Mouse (Mus musculus): Measurements from ENCODE around the gene Psmc1.

The Psmc1 gene

DNA sequence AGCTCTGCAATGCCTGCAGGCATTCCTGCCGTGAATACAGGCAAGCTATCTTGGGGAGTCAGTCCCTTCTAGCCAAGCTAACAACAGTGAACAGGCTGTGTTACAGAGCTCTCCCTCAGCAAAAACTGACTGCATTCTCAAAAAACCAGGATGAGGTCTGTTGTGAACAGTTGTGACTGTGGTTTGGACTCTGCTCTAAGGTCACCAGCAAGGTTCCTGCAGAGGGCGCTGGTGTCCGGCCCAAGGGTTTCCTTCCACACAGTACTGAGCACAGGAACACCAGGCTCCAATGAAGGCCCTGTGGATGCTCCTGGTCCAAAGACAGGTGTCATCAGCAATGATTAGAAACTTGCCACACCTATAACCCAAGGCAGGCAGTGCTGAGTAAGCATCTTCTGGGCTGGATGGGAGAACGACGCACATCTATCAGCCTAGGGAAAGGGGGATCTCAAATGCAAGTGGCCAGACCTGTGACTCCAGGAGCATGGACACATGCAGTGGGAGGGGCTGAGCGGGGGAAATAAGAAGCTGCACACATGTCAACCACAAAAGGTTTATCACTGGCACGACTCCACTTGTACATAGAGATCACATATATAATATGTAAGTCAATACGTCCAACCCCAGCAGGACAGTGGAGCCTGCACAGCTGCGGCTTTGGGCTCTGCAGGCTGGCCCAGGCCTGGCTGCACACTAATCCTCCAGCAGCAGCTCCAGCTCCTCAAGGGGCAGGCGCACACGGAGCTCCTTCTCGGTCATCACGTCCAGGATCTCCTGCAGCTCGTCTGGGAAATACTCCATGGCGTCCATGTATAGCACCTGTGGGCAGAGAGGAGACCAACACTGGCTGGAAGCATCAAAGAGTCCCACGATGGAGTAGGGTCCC, 15.2 kb downstream of the Psmc1 start:
- DNase-seq (ENCODE audit: low read depth, low spot score): peak; percentile 65

GRCm38 (mm10) chr12:100126968-100127865, 17.3 kb downstream of the Psmc1 start:
- no peak for DNase-seq (ENCODE audit: low read depth, low spot score)

DNA sequence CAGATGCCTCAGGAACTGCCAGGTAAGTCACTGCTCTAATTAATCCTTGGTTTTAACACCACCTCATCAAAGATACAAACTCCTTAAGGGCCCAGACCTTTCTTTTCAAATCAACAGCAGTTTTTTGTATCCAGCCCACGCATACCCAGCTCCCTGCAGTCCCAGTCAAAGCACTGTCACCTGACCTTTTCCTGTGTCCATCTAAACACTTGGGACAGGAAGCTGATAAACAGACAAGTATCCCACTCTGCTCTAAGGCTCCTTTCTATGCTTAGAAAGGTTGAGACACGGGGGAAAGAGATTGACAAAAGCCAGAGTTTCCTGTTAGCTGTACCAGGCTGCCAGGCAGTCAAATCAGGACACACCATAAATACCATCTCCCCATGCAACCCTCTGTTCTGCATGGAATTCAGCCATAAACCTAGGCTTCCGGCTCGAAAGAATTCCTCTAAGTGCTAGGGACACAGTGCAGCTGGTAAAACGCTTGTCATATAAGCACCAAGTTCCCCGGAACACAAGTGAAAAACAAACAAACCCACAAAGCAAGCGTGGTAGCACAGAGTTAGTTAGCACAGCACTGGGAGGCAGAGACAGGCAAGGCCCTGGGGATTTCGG, 18.0 kb downstream of the Psmc1 start:
- DNase-seq (ENCODE audit: low read depth, low spot score): no peak

GRCm38 (mm10) chr12:100128522-100128921, 18.6 kb downstream of the Psmc1 start:
- no peak for DNase-seq (ENCODE audit: low read depth, low spot score)

GRCm38 (mm10) chr12:100128961-100129360, 19.0 kb downstream of the Psmc1 start:
- DNase-seq (ENCODE audit: low read depth, low spot score): no peak

- DNase-seq (ENCODE audit: low read depth, low spot score): no peak
These were observed 21.2 kb downstream of the Psmc1 start for GRCm38 (mm10) chr12:100131167-100131566.

DNA sequence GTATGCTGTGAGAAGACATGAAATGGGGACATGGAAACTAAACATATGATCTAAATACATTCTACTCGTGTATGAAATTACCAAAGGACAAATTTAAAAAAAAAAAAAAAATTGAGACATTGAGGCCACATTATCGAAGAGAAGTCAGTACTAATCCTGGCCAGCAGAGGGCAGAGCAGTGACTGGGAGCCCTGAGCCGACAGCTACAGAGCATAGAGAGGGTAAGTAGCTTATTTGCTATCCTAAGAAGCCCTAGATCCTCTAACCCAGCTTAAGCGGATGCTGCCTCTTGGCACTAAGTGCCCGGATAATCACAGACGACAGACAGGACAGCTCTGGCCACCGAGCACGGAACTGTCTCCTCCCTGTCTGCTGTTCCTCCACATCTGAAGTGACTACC, 21.7 kb downstream of the Psmc1 start:
- peak; percentile 80 for DNase-seq (ENCODE audit: low read depth, low spot score)

DNA sequence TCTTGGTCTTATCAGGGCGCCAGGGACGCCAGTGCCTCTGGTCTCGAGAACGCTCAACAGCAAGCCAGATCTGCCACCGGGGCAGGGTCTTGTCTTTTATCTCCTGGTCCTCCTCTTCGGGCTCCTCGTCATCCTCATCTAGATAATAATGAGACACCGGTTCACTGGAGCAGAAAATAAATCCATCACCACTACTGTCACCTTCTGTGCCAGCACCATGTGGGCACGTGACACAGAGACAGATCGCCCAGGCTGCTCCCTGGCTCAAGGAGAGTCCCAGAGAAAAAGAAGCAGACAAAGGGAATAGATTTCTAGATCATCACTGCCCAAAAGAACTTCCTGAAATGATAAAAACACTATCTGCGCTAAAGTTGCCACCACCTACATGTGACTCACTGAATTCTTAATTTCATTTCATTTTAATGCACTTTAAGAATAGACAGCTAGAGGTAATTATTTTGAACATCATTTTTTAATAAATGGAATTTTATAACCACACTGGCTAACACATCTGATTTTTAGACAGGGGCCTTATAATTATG, 24.5 kb downstream of the Psmc1 start:
- DNase-seq (ENCODE audit: low read depth, low spot score): no peak

GRCm38 (mm10) chr12:100135117-100135516, 25.2 kb downstream of the Psmc1 start:
- no peak for DNase-seq (ENCODE audit: low read depth, low spot score)

GRCm38 (mm10) chr12:100142848-100143523, 33.0 kb downstream of the Psmc1 start:
- DNase-seq (ENCODE audit: low read depth, low spot score): no peak

DNA sequence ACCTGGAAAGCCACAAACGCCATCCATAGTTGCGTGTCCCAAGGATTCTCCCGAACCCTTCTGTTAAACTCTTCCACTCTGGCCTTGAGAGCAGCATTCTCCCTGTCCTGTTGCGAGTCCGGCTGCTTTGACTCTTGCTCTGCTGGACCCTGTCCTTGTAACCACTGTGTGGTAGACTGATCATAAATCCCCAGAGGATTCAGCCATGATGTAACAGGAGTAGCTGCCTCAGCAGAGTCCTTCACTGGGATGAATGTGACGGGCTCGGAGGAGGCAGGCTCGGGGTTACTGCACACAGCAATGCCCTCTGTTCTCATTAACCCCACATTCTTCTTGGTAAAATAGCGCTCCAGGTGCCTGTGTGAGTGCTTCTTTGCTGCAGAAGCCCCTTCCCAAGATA, 33.8 kb downstream of the Psmc1 start:
- no peak for DNase-seq (ENCODE audit: low read depth, low spot score)

- no peak for DNase-seq (ENCODE audit: low read depth, low spot score)
These were observed 34.3 kb downstream of the Psmc1 start for GRCm38 (mm10) chr12:100144269-100144668.

GRCm38 (mm10) chr12:100152466-100152865, 42.5 kb downstream of the Psmc1 start:
- no peak for DNase-seq (ENCODE audit: low read depth, low spot score)

DNA sequence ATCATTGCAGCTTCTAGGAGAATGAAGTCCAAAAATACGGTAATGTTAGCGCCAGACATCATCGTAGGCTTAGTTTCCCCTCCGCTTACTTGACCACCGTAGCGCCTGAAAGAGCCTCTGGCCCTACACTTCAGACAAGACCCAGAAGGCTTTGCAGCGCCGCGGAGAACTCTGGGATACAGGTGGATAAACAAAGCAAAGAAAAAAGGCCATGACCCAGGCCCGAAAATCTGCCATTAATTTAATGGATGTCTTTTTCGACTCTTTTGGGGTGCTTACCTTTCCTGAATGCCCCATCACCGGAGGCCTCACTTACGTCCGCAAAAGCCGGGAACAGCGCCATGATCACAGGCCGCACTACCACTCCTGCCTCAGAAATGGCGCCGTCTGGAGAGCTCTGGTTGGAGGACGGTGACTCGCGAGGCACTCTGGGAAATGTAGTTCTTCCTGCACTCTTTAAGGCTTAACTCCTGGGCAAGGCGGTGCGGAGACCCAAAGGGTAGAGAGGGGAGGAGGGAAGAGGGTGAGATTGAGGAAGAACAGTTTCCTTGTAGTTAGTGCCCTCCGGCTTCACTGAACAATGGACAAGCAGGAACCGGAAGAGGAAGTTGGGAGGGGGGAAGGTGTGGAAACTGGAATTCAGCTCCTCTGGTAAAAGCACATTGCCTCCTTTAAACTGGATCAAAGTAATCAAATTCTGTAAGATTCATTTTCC, 49.5 kb downstream of the Psmc1 start, which contains the start of gene Nrde2:
Nrde2 (minus strand) TSS at position 393 of the 715 bp plus-strand sequence.
- DNase-seq (ENCODE audit: low read depth, low spot score): peak; percentile 96

DNA sequence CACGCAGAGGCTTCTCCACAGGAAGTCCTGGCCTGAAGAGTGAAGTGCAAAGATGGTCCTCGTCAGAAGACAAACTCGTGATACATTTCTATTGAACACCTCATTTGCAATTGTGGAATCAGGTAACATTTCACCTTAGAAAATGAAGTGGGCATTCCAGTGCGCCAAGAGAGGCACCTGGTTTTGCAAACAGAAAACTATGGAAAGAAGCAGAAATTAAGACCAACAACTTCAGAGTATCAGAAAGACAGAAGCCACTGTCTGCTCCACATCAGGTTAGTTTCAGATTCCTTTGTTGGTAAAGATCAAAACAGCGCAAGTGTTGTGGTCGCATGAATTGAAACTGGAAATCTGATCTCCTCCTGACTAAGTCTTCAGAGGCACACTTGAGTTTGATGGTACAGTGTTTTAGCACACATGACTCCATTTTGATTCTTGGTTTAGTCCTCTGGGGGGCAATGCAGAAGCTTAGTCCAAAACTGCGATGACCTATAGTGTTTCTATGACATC, 55.1 kb downstream of the Psmc1 start:
- no peak for DNase-seq (ENCODE audit: low read depth, low spot score)

DNA sequence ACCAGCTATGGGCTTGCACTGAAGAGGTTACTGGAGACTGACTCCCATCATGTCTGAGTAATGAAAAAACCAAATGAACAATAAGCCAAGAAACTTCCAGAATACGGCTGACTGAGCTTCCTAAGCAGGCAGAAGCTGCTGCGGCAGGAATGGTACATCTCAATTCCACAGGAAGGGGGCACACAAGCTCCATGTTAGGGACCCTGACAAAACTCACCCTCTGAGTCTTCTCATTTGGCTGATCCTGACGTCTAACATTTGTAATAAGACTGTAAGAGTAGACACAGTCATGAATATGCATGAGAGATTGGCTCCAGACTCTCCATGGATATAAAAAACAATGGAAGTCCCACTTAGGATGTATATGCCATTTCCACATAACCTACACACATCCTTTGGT, 56.2 kb downstream of the Psmc1 start:
- peak; percentile 57 for DNase-seq (ENCODE audit: low read depth, low spot score)

DNA sequence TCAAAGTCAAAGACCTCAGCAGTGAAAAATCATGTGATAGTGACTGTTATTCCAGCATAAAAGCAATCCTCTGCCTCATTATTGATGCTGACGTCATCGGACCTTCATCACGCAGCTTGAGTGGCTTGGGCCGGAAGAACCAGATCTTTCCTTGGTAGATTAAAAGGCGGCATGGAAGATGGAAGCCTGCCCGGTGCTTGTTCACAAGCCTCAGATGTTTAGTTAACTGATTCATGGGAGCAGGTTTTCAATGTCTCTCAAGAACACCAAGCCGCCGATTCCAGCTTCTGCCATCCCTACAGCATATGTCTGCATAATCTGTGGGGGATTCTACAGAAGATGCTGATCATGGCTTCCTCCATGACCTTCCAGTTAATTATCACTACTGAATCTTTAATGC, 57.0 kb downstream of the Psmc1 start:
- DNase-seq (ENCODE audit: low read depth, low spot score): no peak

GRCm38 (mm10) chr12:100167502-100167901, 57.5 kb downstream of the Psmc1 start:
- no peak for DNase-seq (ENCODE audit: low read depth, low spot score)

DNA sequence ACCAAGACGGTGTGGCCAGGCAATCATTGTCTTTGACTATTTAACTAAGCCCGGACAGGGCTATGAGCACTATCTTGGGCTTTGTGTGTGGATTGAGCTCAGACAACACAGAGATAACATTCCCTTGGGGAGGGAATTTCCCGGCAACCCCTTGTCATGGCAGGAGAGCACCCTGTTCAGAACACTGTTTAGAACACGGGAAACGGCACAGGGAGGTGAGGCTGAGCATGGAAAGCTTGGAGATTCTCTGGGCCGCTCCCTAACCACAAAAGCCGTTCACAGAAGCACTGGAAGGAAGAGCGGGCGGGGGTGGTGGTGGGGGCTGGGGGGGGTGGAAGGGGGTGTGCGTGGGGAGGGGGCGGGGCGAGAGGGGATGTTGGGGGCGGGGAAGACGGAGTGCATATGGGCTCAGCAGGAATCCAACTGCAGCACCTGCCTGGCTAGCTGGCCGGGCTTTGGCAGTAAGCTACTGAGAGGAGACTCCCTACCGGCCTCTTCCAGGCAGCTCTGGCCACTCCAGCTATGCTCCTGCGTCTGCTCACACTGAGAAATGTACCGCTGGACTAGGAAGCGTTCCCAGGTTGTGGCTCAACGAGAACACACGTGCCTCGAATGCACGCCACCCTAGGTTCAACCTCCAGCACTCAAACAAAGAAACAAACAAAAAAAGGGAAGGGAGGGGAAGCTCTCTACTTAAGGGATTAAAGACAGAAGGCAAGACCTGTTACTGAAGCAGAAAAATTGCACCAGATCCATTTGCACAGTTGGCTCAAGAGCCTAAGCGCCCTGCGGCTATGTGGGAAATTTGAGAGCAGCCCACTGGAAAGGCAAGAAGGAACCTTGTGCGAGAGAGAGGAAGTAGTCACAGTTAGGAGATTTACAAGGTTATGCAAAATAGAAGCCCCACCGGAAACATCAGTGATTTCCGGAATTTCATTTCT, 58.2 kb downstream of the Psmc1 start:
- DNase-seq (ENCODE audit: low read depth, low spot score): peak; percentile 85

All from ZHBTc4 (cell line).